Mouse (Mus musculus): Measurements from ENCODE around the gene Orm3.

DNA sequence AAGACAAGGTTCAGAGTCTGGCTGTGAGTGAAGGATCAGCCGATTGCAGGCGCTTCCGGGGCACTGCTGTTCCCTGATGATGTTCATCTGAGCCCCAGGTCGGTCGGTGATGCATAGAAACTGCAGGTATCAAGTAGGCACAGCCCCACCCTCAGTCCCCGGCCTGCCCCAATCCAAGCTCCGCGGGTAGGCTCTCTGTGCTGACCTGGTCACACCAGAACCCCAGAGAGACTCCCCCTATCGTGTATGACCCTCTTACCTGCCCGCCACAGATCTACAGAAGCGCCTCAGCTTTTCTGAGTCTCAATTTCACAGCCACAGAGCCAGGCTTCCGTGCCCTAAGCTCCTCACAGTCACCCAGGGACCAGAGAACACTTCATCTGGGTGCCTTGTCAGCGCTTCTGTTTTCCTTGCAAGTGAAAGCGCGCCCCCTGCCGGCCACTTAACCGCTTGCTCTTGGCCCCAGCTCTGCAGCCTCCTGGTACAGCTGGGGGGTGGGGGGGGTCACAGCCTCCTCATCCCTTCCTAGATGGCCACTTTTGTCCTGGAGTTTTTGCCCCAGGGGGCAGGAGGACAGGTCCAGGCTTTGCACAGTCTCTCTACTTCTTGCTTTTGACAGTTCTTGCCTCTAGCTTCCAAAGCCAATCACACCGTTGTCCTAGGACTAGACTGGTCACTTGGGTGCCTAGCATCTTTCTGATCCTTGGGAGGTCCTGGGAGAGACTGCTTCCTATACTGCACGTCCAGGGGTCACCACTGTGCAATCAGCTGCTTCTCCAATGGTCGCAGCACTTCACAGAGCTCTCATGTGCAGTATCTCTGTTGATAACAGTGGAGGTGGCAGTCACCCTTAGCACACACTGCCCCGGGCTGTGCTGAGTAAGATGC lies 48.5 kb upstream of the Orm3 start:
- no peak for TF ChIP-seq EP300 (IDR thresholded peaks at IDR 0.05; ENCODE audit: low read depth)
- peak; percentile 87 for TF ChIP-seq CTCF (IDR thresholded peaks at IDR 0.05; ENCODE audit: low read depth)
